Mouse (Mus musculus) cerebellum, adult 18-20 months (tissue): ENCODE results near the gene Lypd4.
"Not testable (repeated sequence)": the region's sequence is repeated elsewhere in the genome, so short reads cannot be mapped to it uniquely, and the experiment has no call there.

Experiments used
- DNase-seq, 2 experiments: peaks; one replicate each; pipeline ENCODE4 v3.0.0; 2021

Gene Lypd4

GRCm38 (mm10) chr7:24845181-24845580 lies 24.6 kb downstream of the Lypd4 start:
- DNase-seq, result no peak

- DNase-seq, result no peak
These were observed 25.6 kb downstream of the Lypd4 start for GRCm38 (mm10) chr7:24844144-24844543.

- no peak for DNase-seq
These were observed 28.7 kb downstream of the Lypd4 start for GRCm38 (mm10) chr7:24841009-24841408.

GRCm38 (mm10) chr7:24840331-24840730 lies 29.4 kb downstream of the Lypd4 start:
- no peak for DNase-seq

GRCm38 (mm10) chr7:24839410-24839808 lies 30.3 kb downstream of the Lypd4 start:
- no peak for DNase-seq

GRCm38 (mm10) chr7:24838732-24839409 lies 30.9 kb downstream of the Lypd4 start:
- not testable (repeated sequence) for DNase-seq

GRCm38 (mm10) chr7:24827181-24827580 lies 42.6 kb downstream of the Lypd4 start:
- DNase-seq, result peak; percentile 75 to 87

GRCm38 (mm10) chr7:24824452-24824851 lies 45.3 kb downstream of the Lypd4 start:
- DNase-seq, result peak in 1 of 2 experiments; percentile 4

GRCm38 (mm10) chr7:24817502-24817901 lies 52.2 kb downstream of the Lypd4 start:
- peak; percentile 92 to 93 for DNase-seq
